Mouse (Mus musculus) fibroblast of lung, adult 2 months (primary cell): ENCODE measurements around the gene Hoxc13.

Experiments
- DNase-seq: peaks from one replicate; pipeline ENCODE4 v3.0.0-alpha.2; 2011; ENCODE audit warnings: low read depth

Hoxc13 gene

DNA sequence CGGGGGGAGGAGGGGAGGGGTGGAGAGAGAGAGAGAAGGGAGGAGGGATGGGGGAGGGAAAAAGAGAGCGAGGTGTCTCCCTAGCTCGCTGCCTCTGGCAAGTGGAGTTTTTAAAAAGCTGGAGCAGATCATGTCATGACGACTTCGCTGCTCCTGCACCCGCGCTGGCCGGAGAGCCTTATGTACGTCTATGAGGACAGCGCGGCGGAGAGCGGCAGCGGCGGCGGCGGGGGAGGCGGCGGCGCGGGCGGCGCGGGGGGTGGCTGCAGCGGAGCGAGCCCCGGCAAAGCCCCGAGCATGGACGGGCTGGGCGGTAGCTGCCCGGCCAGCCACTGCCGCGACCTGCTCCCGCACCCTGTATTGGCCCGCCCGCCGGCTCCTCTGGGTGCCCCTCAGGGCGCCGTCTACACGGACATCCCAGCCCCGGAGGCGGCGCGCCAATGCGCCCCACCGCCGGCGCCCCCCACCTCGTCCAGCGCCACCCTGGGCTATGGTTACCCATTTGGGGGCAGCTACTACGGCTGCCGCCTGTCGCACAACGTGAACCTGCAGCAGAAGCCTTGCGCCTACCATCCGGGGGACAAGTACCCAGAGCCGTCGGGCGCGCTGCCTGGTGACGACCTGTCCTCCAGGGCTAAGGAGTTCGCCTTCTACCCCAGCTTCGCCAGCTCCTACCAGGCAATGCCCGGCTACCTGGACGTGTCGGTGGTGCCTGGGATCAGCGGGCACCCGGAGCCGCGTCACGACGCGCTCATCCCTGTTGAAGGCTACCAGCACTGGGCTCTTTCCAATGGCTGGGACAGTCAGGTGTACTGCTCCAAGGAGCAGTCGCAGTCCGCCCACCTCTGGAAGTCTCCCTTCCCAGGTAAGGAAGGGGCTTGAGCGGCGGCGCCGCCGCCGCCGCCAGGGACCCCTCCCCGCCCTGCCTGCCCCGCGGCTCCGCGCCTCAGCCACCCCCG lies at the start of gene Hoxc13:
Hoxc13 (plus strand) TSS at position 51 of the 959 bp plus-strand sequence.
- DNase-seq = no peak

DNA sequence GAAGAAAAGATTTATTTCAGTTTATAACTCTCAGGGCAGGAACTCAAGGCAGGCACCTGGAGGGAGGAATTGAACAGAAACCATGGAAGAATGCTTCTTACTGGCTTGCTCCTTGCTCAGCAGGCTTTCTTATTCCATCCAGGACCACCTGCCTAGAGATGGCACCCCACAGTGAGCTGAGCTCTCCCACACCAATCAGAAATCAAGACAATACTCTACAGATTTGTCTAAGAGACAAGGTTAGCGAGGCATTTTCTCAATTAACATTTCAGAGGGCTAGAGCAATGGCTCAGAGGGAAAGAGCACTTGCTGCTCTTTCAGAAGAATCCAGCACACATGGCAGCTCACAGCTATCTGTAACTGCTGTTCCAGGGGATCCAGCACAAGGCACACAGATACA lies 35.1 kb upstream of the Hoxc13 start:
- DNase-seq = no peak

DNA sequence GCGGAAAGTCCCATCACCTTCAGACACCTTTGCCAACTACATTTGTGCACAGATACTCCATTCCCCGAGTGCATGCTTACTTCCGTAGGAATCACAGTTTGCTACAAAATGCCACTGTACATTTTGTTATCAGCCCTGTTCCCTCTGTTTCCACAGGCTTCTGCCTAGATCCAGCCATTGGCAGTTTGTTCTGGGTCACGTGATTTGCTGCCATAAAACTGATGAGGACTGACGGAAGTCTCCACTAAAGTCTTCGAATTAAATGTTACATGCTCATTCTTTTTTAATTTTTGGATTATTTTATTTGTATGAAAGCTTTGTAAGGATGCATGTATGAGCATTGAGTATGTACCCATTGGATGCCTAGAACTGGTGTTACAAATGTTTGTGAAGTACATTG lies 25.8 kb upstream of the Hoxc13 start:
- no peak for DNase-seq

DNA sequence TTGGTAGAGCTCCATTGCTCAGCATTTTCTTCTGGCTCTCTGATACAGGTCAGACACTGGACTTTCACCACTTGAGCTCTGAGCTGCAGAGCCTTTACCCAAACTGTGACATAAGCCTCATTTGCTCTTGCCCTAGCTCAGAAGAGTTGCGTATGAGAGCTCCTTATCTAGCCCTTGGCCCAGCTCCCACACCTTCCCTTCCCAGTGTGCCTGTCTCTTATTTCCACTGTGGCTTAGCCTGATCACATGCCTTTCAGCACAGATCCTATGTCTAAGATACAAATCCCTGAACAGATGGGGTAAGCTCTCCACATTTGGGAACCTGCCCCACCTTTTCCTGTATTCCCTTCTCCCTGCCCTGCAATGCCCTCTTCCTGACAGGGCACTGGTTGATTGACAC lies 16.0 kb upstream of the Hoxc13 start:
- DNase-seq = no peak

DNA sequence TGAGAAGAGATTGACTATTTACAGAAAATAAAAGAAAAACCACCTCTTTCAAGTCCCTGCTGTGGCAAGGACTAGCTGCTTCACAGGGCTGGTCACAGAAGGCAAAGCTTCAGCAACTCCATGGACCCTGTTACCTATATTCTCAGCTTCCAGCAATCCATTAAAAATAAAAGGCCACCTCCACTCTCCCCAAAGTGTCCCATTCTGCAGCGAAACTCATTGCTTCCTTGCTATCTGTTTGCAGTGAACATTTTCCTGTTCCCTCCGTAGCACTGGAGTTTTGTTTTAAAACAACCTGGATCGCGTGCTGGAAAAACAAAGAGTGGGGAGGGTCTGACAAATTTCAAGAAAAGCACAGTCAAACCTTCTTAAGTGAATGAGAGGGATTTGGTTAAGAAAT lies 11.4 kb upstream of the Hoxc13 start:
- DNase-seq = no peak

DNA sequence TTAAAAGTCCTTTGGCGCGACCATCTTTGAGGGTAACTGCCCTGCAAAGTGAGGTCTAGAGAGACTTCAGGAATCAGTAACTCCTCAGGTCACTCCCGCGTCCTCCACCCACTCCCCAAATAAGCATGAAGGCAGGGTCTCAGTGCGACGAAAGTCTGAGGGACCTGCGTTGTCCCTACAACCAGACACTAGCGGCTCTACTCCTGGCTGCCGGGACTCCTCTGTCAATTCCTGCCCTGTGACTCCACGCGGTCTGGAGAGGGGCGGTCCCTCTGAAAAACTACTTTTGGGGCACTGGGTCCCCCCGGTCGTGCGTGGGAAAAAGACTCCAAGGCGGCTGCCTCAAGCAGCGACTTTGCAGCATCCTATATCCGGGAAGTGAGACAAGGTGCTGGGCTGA lies 10.9 kb upstream of the Hoxc13 start:
- no peak for DNase-seq

DNA sequence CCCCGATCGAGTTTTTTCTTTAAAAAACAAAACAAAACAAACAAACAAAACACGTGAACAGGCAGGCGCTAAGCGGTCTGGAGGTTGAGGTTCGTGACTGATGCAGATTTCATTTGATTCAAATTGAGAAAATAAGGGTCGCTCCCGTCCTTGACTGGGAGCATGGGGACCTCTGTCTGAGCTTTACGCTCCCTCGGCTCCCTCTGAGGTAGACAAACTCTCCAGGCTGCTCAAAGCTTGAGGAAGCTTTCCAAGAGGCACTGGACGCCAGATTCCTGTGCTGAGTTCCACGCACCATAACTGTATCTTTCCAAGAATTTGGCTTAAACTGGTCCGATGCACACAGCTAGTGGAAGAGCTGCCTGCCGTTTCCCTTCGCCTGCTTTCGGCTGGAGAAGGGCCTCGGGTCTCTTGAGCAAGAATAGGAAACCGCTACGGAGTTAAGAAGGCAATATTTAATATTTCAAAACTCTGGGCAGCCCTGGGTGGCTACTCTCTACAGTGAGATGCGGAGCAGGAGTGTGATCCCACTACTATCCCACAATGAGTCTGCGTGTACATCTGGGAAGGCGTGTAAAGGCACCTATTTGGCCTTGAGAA lies 10.3 kb upstream of the Hoxc13 start:
- DNase-seq = no peak

DNA sequence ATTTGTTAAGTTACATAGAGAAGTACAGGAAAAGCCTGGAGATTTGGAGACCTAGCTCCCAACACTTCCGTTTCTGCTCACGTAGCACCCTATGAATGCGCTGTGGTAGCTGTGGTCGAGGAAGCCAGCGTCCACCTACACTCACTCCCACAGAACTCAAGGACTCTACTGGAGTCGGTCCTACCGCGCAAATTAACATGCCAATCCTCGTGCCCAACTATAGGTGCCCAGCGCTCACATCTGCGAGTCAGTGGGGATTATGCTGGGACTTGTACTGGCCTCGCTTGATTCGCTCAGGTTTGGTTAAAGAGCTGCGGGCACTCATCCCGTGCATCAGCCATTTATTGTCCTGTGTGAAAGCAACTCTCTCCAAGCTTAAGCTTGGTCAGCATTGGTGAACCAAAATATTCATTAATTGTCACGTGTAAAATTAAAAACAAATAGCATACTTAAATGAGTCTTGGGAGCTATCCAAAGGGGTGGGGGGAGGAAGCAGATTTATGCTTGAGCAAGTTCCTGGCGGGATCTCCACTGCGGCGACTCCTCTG lies 7.8 kb upstream of the Hoxc13 start:
- DNase-seq = no peak

DNA sequence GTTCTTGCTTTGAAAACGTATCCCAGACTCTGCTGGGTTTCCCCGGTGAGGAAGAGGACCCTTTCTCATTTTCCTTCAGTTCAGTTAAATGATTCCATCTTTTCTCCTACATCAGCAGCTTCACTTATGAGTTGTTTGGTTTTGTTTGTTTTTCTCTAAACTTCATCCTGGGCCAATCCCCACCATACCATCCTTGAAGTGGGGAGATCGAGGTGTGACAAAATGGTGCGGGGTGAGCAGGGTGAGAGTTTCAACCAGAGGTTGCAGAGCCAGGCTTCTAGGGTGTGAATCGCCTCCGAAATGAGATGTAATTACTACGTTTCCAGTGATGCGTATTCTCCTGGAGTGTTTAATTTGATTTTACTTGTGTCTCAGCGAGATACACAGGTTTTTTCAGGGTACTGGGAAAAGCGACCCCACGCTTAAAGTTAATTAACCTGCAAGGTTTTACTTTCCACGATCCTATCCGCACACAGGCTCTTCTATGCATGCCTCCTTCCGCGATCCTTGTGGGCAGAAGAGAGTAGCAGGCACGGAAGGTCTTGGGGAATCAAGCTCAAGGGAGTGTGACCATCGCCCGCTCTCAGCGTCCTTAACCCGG lies 2.8 kb upstream of the Hoxc13 start:
- DNase-seq = no peak

DNA sequence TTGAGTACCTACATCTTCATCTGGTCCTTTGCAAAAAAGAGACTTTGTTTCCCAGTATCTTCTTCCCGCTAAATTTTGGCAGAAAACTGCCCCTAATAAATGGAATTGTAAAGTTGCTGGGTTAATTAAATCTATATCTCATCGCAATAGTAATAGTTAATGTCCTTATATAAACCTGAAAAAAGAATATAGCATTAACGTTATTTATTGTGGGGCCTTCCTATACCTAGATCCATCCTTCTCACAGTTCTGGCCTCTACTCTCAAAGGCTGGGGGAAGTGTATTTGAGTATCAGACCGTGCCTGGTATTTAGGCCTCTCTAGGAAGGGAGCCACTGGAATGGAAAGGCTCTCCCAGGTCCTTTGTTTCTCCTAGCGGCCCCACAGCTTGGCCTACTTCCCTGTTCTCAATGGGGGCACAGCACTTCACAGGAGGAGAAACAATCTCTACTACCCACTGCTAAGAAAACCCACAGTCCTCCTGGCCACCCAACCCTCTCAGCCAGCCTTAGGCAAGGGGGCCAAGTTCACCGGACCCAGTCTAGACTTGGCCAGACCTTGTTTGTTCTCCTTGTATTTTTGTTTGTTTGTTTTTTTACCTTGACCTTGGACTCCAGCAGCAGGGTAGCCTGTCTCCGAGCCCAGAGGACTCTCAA lies 2.2 kb upstream of the Hoxc13 start:
- no peak for DNase-seq

DNA sequence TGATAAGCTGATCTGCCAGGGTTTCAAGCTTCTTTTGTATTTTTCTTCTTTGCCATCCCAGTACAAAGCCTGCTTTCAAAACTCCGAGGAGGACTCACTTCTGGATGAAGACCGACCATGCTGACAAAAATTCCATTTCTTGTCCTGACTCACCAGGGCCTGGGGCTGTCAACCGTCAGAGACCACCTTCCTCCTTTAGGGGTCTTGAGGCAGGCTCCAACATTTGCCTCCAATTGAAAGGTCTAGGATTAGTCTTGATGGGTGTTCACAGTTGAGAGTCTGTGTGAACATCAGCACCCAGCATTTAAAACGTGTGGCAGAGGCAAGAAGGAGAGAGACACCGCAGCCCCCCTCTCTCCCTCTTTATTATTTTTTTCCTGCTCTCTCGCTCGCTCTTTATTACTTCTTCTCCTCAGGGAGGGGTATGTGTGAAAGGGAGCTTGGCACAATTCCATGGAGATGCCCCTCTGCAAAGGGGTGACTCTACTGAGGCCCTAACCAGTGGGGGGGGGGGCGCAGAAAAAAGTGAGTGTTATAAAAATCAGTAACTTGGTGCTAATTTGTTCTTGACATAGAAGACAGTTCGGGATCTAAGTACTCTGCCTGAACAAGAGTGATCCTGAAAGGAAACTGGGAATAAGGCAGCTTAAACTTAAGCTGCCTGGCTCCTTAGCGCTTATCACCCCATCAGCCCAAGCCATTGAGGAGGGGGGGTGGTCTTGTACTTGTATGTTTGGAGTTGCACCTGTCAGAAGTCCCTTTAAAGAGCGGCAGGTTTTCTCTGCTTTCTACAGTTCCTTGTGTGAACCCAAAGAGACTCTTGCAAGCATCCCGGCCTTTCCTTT lies 1.3 kb upstream of the Hoxc13 start:
- DNase-seq = no peak

DNA sequence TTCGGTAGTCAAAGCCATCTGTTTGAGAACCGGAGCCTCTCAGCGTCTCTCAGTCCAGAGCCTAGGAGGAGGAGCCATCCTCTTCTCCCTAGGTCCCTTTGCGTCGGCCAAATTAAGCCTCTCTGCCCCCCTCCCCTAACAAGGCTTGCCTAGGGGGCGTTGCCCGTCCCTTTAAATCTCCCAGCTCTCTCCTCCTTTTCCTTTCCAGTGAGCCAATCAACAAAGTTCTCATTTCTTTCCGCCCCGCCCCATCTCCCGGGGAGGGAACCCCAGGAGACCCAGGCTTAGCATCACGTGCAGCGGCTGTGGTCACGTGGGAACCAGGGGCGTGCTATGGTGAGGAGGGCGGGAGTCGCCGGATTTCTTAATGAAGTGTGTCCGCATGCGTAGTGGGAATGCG lies 284 bp upstream of the Hoxc13 start:
- DNase-seq = peak; percentile 33

DNA sequence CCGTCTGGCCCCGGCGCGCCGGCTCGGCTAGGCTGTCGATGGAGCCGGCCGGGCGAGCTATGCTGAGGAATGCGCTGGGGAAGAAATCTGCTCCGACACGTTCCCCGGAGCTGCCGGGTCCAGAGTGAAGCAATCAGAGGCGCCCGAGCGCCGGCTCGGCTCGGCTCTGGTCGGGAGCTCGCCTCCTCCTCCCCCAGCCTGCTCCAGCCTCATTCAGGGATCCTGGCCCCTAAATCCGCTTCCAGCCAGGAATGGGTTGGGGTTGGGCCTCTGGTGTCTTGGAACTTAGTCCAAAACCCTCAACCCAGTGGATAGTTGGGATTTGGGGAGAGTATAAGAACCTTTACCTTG lies 1.1 kb downstream of the Hoxc13 start:
- DNase-seq = no peak

DNA sequence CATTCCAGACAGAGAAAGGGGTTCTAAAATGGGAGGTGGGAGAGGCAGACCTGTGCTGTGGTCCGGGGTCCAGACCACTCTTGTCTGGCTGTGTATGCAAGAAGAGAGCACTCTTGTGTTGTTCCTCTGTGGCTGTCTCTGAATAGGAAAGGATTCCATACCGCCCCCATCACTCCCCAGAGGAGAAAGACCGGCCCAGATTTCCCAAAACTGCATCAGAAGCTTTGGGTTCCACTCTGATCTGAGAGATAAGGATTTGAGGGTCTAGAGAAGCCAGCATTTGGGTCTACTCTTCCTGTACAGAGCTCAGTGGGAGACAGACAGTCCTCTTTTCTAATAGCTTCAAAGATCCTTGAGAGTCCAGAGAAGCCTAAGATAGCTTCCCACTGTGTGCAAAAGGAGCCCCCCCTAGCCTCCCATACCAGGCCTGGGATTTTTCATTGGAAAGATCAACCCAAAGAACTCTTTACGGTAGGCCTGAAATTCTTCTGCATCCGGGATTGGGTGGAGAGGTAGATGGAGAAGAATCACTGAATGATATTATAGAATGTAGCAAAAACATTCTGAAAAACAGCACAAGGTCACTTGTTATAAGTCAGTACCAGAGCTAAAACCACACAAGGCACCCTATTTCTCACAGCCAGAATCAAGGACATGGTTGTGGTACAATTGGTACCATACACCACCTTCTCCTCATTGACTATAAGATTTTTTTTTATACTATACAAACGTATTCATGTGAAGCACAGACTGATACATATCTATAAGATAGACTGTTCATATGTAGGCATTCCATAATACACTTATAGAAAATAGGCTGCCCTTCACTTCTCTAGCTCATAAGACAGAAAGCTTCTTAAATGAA lies 2.0 kb downstream of the Hoxc13 start:
- DNase-seq = no peak

DNA sequence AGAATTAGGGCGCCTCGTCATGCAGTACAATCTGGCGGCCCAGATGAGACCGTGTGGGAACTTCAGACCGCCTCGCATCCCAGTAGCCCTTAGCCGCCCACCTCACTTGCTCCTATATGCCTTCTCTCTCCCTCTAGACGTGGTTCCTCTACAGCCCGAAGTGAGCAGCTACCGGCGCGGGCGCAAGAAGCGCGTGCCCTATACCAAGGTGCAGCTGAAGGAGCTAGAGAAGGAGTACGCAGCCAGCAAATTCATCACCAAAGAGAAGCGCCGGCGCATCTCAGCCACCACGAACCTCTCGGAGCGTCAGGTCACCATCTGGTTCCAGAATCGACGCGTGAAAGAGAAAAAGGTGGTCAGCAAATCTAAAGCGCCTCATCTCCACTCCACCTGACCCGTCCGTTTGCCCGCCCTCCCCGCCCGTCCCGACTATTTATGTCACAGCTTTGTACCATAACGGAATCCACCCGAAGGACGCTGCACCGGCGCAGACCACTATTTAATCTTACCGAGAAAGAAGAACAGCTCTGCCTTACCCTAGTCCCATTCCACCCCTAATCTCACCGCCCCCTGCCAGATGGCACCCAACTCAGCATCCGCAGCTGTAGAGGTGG lies 6.2 kb downstream of the Hoxc13 start:
- DNase-seq = no peak

DNA sequence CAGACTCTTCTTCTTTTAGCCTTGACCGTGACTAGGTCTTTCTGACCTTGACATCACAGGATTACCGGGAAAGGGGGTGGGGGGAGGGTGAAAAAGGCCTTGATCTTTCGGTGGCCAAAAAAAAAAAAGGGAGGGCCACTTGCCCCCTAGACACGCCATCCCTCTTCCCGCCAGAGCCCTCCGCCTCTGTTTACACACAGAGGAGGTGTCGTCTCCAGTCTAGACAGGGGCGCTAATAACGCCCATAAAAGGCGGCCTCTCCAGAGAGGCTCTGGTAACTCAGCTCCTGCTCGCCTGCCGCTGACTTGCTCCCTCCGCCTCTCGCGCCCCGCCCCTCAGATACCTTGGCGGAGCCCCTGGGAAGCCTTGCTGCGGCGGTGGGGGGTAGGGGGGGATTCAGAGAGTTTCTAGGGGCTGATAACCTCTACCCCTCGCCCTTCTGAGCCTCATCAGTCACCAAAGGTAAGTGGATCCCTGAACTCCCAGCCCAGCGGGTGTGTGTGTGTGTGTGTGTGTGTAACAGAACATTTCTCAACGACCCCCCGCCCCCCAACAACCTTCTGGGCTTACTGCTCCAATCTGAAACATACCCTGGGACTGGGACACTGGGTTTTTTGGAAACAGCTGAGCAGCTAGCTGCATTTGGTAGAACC lies 10.9 kb downstream of the Hoxc13 start:
- DNase-seq = no peak

DNA sequence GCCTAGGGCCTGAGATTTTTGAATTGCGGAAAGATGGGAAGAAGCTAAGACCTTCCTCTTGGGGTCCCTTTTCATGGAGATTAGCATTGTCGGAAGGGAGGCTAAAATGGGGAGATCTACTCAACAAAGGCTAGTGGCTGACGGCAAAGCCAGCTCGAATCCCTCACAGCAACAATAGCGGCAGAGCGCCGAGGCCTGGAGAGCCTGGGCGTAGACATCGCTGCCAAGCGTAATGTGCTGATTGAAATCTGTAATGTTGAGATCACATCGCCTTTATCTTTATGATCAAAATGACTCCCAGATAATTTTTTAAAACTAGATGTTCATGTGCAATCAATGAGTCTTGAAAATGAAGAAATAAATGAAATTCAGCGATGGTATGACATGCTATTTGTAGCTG lies 13.5 kb downstream of the Hoxc13 start:
- DNase-seq = no peak

DNA sequence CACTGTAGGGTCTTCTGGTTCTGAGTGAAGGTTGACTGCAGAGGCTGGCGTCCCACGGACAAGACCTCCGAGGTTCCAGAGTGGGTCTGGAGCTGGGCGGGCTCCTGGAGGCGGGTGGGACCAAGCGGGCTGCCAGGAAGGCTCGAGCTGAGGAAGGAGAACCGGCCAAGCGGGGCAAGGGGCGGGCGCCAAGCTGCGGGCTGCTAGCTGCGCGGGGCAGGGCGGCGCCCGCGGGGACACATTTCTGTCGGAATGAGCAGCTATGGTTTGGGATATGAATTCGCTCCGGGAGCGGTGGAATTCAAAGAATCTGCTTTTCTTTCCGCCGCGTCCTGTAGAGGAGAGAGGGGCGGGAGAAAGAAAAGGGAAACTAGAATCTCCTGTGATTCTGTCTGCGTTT lies 14.0 kb downstream of the Hoxc13 start:
- DNase-seq = no peak

DNA sequence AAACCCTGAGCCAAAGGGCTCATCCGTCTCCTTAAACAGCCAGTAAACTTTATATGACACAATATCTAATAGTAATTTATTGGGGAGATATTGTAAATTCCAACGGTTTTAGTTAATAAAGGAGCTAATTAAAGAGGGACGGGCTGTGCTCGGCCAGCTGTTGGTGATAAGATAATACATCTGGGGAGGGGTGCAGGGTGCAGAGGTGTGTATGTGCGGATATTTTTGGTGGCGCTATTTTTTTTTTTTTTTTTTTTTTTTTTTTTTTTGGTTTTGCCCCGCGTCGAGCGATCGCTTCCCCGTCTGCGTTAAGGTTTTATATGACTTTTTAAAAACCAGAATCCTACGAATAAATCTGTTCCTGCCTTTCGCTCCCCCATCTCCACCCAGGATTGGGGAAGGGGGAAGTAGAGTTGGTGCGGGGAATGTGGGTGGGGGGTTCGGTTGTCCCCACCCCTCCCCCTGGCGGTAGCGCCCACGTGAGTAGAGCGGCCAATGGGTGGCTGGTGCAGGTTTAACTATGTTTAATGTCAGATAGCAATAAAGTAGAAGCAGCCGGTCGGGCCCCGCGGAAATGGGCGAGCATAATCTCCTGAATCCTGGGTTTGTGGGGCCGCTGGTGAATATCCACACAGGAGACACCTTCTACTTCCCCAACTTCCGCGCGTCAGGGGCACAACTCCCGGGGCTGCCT lies 15.5 kb downstream of the Hoxc13 start, which contains the start of gene Hoxc12:
Hoxc12 (plus strand) TSS at position 479 of the 694 bp plus-strand sequence.
- no peak for DNase-seq
